Mouse (Mus musculus): Measurements from ENCODE around the gene Nhlh1. TPM values are rescaled to one million over a fixed set of nuclear protein-coding genes. Genes with fewer than 3 reads are reported as not detected.

Nhlh1 gene
- polyA plus RNA-seq, 1 experiment from 2014 or later: 3.6 TPM

GRCm38 (mm10) chr1:172049131-172049782 lies 8.1 kb downstream of the Nhlh1 start:
- ATAC-seq (ENCODE audit: low FRiP score, low read depth): peak; percentile 50
- Histone ChIP-seq H3K27me3 (no peaks in the 10 kb centered on the region), H3K36me3 (no peaks in the 10 kb centered on the region), H3K4me2 (peak overlapping the region; percentile 38), H3K9me3 (no peaks in the 10 kb centered on the region), H3K27ac (replicated peaks) (peak overlapping the region; percentile 81), H3K9ac (peak overlapping the region; percentile 18; the same call in 1 of the 2 replicates), H3K4me1 (replicated peaks) (peaks cover 35% of the 10 kb centered on the region), H3K4me3 (no peak overlapping the region)
- WGBS: 12% methylated on average over 13 of the region's 13 CpGs

- no peaks in the 10 kb centered on the region for H3K9me3 ChIP-seq
- peak overlapping the region; percentile 38 for H3K4me2 ChIP-seq
- no peak overlapping the region for H3K4me3 ChIP-seq
- ATAC-seq (ENCODE audit: low FRiP score, low read depth): peak; percentile 74
- peaks cover 25% of the 10 kb centered on the region for H3K4me1 ChIP-seq (replicated peaks)
- H3K36me3 ChIP-seq: no peaks in the 10 kb centered on the region
- H3K27ac ChIP-seq (replicated peaks): peak overlapping the region; percentile 81
- H3K27me3 ChIP-seq: no peaks in the 10 kb centered on the region
- no peak overlapping the region for H3K9ac ChIP-seq
- WGBS: 5% methylated on average over 6 of the region's 6 CpGs
Measured at GRCm38 (mm10) chr1:172048241-172048734, 9.1 kb downstream of the Nhlh1 start.

DNA sequence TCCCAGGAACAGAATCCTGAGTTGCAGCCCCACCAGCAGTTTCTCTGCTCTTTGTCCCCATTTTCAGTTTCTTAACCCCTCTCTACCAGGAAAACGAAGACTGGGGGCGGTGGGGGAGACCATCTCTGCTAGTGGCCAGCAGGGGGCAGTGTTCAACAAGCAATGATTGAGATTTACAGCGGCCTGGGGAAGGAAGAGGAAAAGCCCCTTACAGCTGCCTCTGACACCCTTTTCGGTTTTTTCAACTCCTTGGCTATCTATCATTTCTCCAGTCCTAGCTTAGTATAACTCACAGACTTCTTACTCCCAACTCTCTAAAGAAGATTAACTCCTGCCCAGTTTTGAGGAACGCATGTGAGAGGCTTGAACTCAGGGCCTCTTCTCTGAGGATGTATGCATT lies 10.4 kb downstream of the Nhlh1 start:
- Histone ChIP-seq H3K4me3 (no peak overlapping the region), H3K27me3 (no peaks in the 10 kb centered on the region), H3K4me2 (no peak overlapping the region), H3K36me3 (no peaks in the 10 kb centered on the region), H3K9me3 (no peaks in the 10 kb centered on the region), H3K27ac (replicated peaks) (no peak overlapping the region), H3K4me1 (replicated peaks) (peaks cover 19% of the 10 kb centered on the region), H3K9ac (no peak overlapping the region)
- peak; percentile 9; the same call in 1 of the 2 replicates for ATAC-seq (ENCODE audit: low FRiP score, low read depth)
- WGBS: 8% methylated on average over 5 of the region's 5 CpGs

- Histone ChIP-seq H3K9ac (no peak overlapping the region), H3K4me1 (replicated peaks) (peaks cover 19% of the 10 kb centered on the region), H3K27ac (replicated peaks) (no peak overlapping the region), H3K4me2 (no peak overlapping the region), H3K27me3 (no peaks in the 10 kb centered on the region), H3K4me3 (no peak overlapping the region), H3K36me3 (no peaks in the 10 kb centered on the region), H3K9me3 (no peaks in the 10 kb centered on the region)
- WGBS: 80% methylated on average over 8 of the region's 8 CpGs
- no peak for ATAC-seq (ENCODE audit: low FRiP score, low read depth)
Measured at GRCm38 (mm10) chr1:172046410-172046809, 11.0 kb downstream of the Nhlh1 start.

- no peaks in the 10 kb centered on the region for H3K27me3 ChIP-seq
- ATAC-seq (ENCODE audit: low FRiP score, low read depth): no peak
- no peak overlapping the region for H3K9ac ChIP-seq
- H3K4me1 ChIP-seq (replicated peaks): peaks cover 26% of the 10 kb centered on the region
- WGBS: 91% methylated on average over 2 of the region's 2 CpGs
- no peaks in the 10 kb centered on the region for H3K36me3 ChIP-seq
- no peaks in the 10 kb centered on the region for H3K9me3 ChIP-seq
- H3K4me3 ChIP-seq: no peak overlapping the region
- H3K4me2 ChIP-seq: no peak overlapping the region
- no peak overlapping the region for H3K27ac ChIP-seq (replicated peaks)
Measured at GRCm38 (mm10) chr1:172029914-172030313, 27.5 kb downstream of the Nhlh1 start.

DNA sequence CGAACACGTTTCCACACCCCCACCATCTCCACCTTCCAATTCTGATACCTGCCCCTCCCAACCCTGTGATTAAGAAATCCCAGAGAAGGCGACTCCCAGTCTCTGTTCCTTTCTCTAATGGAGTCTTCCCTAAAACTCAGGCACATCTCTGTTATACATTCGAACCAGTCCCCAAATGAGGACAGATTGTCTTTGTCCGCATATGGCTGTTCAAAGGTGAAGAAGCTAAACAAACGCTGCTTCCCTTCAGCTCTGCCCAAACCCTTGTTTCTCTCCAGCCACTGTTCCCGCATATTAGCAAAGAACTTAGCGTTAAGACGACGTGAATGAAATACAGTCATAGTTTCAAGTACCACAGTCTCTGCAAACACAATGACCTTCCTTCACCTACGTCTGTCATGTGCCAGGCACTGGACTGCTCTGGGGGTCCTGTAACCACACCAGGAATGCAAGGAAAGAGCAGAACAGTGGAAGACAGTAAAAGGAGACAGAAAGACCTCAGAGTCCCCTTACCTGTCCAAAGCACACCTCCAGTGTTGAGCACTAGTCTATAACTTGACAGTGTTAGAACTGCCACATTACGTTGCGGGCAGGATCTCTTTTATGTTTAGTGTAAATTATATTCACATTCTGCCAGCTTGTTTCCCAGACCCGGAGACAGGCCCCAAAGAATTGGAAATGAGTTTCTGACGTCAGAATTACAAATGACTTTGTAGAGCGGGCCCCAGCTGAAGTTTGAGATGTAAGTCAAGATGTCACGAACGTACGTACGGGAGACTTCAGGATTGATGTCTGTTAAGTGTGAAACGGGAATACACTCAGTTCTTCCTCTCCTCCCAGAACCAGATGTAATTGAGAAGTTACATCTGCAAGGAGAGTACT lies 28.7 kb downstream of the Nhlh1 start, which contains the start of gene Vangl2:
Vangl2 (minus strand) TSS at position 51 of the 882 bp plus-strand sequence.
- H3K4me2 ChIP-seq: peak within 1 kb of the TSS; percentile 94
- H3K4me1 ChIP-seq (replicated peaks): peaks cover 39% of the 10 kb centered on the region
- H3K9ac ChIP-seq: peak within 1 kb of the TSS; percentile 95
- H3K27me3 ChIP-seq: no peaks in the 10 kb centered on the region
- no peaks in the 10 kb centered on the region for H3K9me3 ChIP-seq
- H3K27ac ChIP-seq (replicated peaks): peak within 1 kb of the TSS; percentile 98
- no peaks in the 10 kb centered on the region for H3K36me3 ChIP-seq
- WGBS: 28% methylated on average over 21 of the region's 21 CpGs
- ATAC-seq (ENCODE audit: low FRiP score, low read depth): no peak
- H3K4me3 ChIP-seq: peak within 1 kb of the TSS; percentile 95

DNA sequence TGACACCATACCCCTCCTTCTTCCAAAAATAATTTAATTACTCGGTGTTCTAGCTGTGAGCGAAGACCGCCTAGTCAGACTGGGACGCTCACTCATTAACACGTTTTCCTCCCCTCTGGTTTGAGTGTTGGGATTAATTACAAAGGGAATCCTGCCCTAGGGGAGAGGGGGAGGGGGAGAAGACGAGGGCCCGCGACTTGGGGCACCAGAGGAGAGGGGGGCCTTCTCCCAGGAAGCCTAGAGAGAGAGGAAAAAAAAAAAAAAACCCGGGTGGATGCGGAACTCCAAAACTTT lies 29.6 kb downstream of the Nhlh1 start:
- Histone ChIP-seq H3K9me3 (no peaks in the 10 kb centered on the region), H3K36me3 (no peaks in the 10 kb centered on the region), H3K27me3 (no peaks in the 10 kb centered on the region), H3K4me2 (peak overlapping the region; percentile 94), H3K4me1 (replicated peaks) (peaks cover 46% of the 10 kb centered on the region), H3K9ac (peak overlapping the region; percentile 95), H3K27ac (replicated peaks) (peak overlapping the region; percentile 98), H3K4me3 (peak overlapping the region; percentile 95)
- 3% methylated on average over 10 of the region's 10 CpGs for WGBS
- ATAC-seq (ENCODE audit: low FRiP score, low read depth): no peak; the same call in 1 of the 2 replicates

DNA sequence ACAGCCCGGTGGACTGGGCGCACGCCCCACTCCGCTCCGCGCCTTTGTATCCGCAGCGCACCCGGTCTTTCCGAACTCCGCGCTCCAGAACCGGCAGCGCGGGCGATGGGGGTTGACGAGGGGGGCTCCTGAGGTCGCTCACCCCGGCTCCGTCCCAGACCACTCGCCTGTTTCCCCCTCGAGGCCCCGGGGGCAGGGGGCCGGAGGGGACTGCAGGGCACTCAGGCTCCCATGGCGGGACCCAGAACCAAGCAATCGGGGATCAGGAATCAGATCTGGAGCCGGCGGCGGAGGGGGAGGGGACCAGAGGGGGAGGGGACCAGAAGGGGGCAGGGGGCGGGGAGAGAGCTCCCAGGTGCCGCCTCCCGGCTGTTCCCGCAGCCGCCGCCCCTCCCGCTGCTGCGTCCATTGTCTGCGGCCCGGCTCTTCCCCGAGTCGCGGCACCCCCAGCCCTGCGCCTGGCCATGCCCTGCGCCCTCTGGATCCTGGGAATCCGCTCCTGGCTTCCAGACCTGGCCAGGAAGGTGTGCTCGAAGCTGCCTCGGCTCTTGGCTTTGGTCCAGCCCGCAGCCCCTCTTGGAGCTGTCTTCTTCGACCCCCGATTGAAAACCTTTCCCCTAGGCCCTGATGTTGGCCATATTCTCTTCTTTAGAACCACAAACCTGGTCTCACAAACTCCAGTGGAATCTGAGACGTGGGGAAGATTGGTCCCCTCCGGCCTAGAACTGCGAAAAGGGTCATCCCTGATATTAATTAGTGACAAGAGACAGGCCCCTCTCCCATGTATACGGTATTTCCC lies 30.2 kb downstream of the Nhlh1 start:
- peaks cover 51% of the 10 kb centered on the region for H3K4me1 ChIP-seq (replicated peaks)
- WGBS: under 1% methylated on average over 46 of the region's 54 CpGs
- ATAC-seq (ENCODE audit: low FRiP score, low read depth): peak; percentile 84

DNA sequence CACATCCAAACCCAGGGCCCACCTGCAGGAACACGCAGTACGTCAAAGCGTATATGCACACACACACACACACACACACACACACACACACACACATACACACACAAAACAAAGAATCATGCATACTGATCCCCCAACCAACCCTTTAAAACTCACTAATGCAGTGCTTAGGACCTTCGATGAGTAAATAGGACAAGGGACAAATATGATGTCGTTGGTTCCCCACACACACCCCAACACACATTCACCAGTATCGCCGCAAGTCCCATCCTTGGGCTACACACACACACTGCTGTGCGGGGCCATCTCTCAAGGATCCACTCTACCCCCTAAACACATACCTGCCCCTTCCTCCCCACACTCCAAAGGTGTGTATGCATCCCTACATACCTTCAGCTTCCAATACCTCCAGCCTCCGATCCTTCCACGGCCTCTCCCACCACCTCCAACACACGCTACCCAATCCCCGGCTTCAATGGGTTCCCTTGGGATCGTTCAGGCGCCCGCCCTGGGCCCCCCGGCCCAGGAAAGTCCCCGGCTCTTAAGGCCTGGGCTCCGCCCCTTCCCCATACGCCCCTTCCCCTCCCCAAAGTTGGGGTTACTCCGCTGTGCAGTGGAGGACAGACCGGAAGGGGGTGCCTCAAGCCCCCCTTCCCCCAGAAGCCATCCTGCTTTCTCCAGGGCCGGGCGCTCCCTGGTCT lies 31.0 kb downstream of the Nhlh1 start:
- Histone ChIP-seq H3K4me1 (replicated peaks) (peaks cover 60% of the 10 kb centered on the region), H3K4me3 (peak overlapping the region; percentile 95), H3K4me2 (peak overlapping the region; percentile 94), H3K27me3 (no peaks in the 10 kb centered on the region), H3K9me3 (no peaks in the 10 kb centered on the region), H3K36me3 (no peaks in the 10 kb centered on the region), H3K9ac (peak overlapping the region; percentile 95), H3K27ac (replicated peaks) (peak overlapping the region; percentile 98)
- under 1% methylated on average over 23 of the region's 23 CpGs for WGBS
- peak; percentile 75 for ATAC-seq (ENCODE audit: low FRiP score, low read depth)

More for the DNA sequence above, 30.2 kb downstream of the Nhlh1 start:
- peak overlapping the region; percentile 94 for H3K4me2 ChIP-seq
- peak overlapping the region; percentile 95 for H3K4me3 ChIP-seq
- peak overlapping the region; percentile 95 for H3K9ac ChIP-seq
- H3K27ac ChIP-seq (replicated peaks): peak overlapping the region; percentile 98
- no peaks in the 10 kb centered on the region for H3K27me3 ChIP-seq
- no peaks in the 10 kb centered on the region for H3K9me3 ChIP-seq
- no peaks in the 10 kb centered on the region for H3K36me3 ChIP-seq

DNA sequence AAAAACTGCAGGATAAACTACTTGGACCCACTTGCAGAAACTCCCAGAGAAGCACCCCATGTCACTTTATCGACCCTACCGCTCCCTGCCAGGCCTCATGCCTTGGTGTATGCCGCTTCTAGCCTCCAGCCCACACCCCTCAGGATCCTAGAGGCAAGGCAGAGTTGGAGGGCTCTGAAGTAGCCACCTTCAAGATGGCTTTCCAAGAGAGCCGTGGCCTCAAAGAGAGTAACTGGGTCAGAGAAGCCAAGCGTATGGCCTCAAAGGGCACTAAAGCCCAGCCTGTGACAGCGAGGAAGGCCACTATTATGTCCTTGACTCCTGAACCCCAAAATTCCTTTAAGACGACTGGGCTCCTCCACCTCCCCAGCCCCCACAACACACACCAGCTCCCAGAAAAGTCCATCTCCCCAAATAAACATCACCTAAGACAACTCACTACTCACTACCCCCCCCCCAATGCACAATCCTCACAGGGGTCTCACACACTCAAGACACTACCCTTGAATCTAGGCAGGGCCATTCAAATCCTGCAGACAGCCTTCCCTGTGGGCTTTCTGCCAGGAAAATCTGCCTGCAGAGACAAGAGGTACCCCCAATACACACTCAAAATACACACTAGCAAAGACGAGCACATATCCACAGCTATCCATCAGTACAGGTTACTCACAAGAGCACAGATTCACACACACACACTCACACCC lies 32.0 kb downstream of the Nhlh1 start:
- peak overlapping the region; percentile 98 for H3K27ac ChIP-seq (replicated peaks)
- H3K4me3 ChIP-seq: peak overlapping the region; percentile 95
- H3K4me2 ChIP-seq: peak overlapping the region; percentile 94
- peaks cover 64% of the 10 kb centered on the region for H3K4me1 ChIP-seq (replicated peaks)
- H3K9me3 ChIP-seq: no peaks in the 10 kb centered on the region
- no peaks in the 10 kb centered on the region for H3K36me3 ChIP-seq
- H3K9ac ChIP-seq: peak overlapping the region; percentile 95
- ATAC-seq (ENCODE audit: low FRiP score, low read depth): no peak
- WGBS: 8% methylated on average over 8 of the region's 8 CpGs
- H3K27me3 ChIP-seq: no peaks in the 10 kb centered on the region

All from hindbrain, embryonic 15.5 days (tissue).